Mouse (Mus musculus) ES-Bruce4 (cell line): ENCODE measurements at regions not wholly inside any gene's neighbourhood (a gene's known extent, or its start where the extent isn't known, plus 50 kb on each side); places are given as distances from the start of the nearest gene placed in this dataset.

Experiments
- CTCF ChIP-seq: IDR thresholded peaks from one replicate; pipeline ENCODE4 v1.8.1; 2011; ENCODE audit warnings: low read depth, low read length
- EP300 ChIP-seq: IDR thresholded peaks from 2 replicates; pipeline ENCODE4 v1.6.1; 2011; ENCODE audit warnings: low read depth, low read length; ENCODE audit not compliant: insufficient read depth
- POLR2A ChIP-seq: IDR thresholded peaks from one replicate; pipeline ENCODE4 v1.8.1; 2011; ENCODE audit warnings: low read length; ENCODE audit not compliant: insufficient read depth

GRCm38 (mm10) chr15:16248595-16248994 is 480.0 kb upstream of the Cdh9 start:
- TF ChIP-seq EP300 (no peak), POLR2A (no peak), CTCF (no peak)
